13 mouse cellular contexts compared by ENCODE assay signal in the genomic region with DNA sequence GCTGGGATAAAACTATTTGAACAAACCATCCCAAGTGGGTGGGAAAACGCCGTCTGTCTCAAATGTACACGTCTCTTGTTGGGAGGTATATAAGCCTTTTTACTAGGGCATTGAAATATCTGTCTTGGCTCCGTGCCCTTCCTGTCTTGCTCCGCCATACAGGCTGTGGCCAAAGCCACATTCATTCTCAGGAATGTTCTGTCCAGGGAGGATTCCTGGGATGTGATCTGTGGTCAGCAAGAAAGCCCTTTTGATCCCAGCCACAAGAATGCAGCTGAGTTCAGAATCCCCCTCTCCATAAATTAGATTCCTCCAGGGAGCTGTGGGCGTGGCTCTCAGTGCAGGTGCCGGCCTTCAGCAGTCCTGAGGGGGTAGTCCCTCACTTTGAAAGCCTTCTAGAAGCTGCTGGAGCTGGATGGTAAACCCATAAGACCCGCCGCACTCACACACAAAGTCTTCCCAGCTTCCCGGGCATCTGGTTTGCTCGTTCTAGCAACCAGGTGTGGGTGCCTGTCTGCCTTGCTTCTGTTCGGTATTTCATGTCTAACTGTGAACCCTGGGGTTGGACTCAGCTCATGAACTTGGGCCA.
A peak's percentile ranks its signal among the peaks of the same experiment; 100 is the strongest.
DNase-seq lines count a peak whose midpoint lies in the region; ATAC-seq lines count a peak whose summit lies in the region.
"Had no signal": no experiment of that assay in that cellular context is flagged by ENCODE, and none has a peak within 500 bp of the region (broad histone marks: within the 10 kb centered on the region; RNA-seq: fewer than 3 reads in every experiment).

No protein-coding gene starts in this region.

- H3K27me3 ChIP-seq in lung, embryonic 15.5 days: no peaks in the 10 kb centered on the region
- peaks cover 2% of the 10 kb centered on the region; the same call in 1 of the 2 replicates for H3K27me3 ChIP-seq in limb, embryonic 13.5 days
- H3K27me3 ChIP-seq: CH12.LX; liver, embryonic 13.5 days; neural tube, embryonic 12.5 days had no signal

- no peaks in the 10 kb centered on the region for H3K36me3 ChIP-seq in lung, embryonic 15.5 days
- no peaks in the 10 kb centered on the region for H3K36me3 ChIP-seq in limb, embryonic 13.5 days
- H3K36me3 ChIP-seq: liver, embryonic 13.5 days; midbrain, embryonic 13.5 days; neural tube, embryonic 12.5 days had no signal

- H3K27ac ChIP-seq in lung, embryonic 15.5 days: peak overlapping the region; percentile 44
- no peak overlapping the region for H3K27ac ChIP-seq in limb, embryonic 13.5 days
- H3K27ac ChIP-seq: forebrain, embryonic 13.5 days; liver, embryonic 13.5 days; midbrain, embryonic 13.5 days; neural tube, embryonic 12.5 days had no signal

- no peak for ATAC-seq in lung, embryonic 15.5 days (ENCODE audit: borderline replicate concordance, extremely low read depth, low FRiP score, low TSS enrichment)
- ATAC-seq in limb, embryonic 13.5 days (ENCODE audit: low FRiP score, low read depth): peak; percentile 66; the same call in 1 of the 2 replicates
- ATAC-seq: forebrain, embryonic 13.5 days; intestine, postnatal 0 days; midbrain, embryonic 13.5 days had no signal

- 45% methylated on average over 12 of the region's 12 CpGs for WGBS in lung, embryonic 15.5 days
- 37% methylated on average over 12 of the region's 12 CpGs for WGBS in limb, embryonic 13.5 days

- DNase-seq in heart, postnatal 10 days: peak; percentile 5 to 10
- no peak for DNase-seq in heart, adult 8-10 months (ENCODE audit: low spot score)
- no peak for DNase-seq in lung, postnatal 14 days
- DNase-seq in NIH3T3 (ENCODE audit: low read depth): peak; percentile 61
- no peak for DNase-seq in natural killer cell, adult 2 months (ENCODE audit: low spot score in 2 of 2)
- DNase-seq: liver, embryonic 13.5 days had no signal

- no peaks in the 10 kb centered on the region for H3K9me3 ChIP-seq in lung, embryonic 15.5 days
- no peaks in the 10 kb centered on the region for H3K9me3 ChIP-seq in limb, embryonic 13.5 days
- H3K9me3 ChIP-seq: forebrain, embryonic 13.5 days; liver, embryonic 13.5 days; midbrain, embryonic 13.5 days; neural tube, embryonic 12.5 days had no signal

- H3K4me2 ChIP-seq in lung, embryonic 15.5 days: peak overlapping the region; percentile 25
- peak overlapping the region; percentile 14; the same call in 1 of the 2 replicates for H3K4me2 ChIP-seq in limb, embryonic 13.5 days (replicated peaks)
- H3K4me2 ChIP-seq: forebrain, embryonic 13.5 days; liver, embryonic 13.5 days; midbrain, embryonic 13.5 days; neural tube, embryonic 12.5 days had no signal

- H3K4me3 ChIP-seq in lung, embryonic 15.5 days: no peak overlapping the region
- no peak overlapping the region for H3K4me3 ChIP-seq in limb, embryonic 13.5 days
- H3K4me3 ChIP-seq: forebrain, embryonic 13.5 days; liver, embryonic 13.5 days; midbrain, embryonic 13.5 days; neural tube, embryonic 12.5 days had no signal

- H3K9ac ChIP-seq in lung, embryonic 15.5 days: no peak overlapping the region
- H3K9ac ChIP-seq in limb, embryonic 13.5 days: no peak overlapping the region
- H3K9ac ChIP-seq: forebrain, embryonic 13.5 days; liver, embryonic 13.5 days; midbrain, embryonic 13.5 days; neural tube, embryonic 12.5 days had no signal

- intact Hi-C loops in heart, postnatal 10 days (cut with DNase I): no loop called here

- H3K4me1 ChIP-seq in lung, embryonic 15.5 days: peaks cover 20% of the 10 kb centered on the region
- peaks cover 28% of the 10 kb centered on the region for H3K4me1 ChIP-seq in limb, embryonic 13.5 days
- H3K4me1 ChIP-seq: liver, embryonic 13.5 days had no signal

Comparison
In these comparisons a context has a peak if more than half of its experiments do, and no peak if none do; other contexts are left out.
1. DNase-seq: peak in heart, postnatal 10 days (2 of 2) and NIH3T3 (single experiment); none in heart, adult 8-10 months (single experiment), lung, postnatal 14 days (single experiment) and natural killer cell, adult 2 months (0 of 2).